Mouse (Mus musculus): ENCODE results near the gene Mogs. TPM values are rescaled to one million over a fixed set of nuclear protein-coding genes. Genes with fewer than 3 reads are reported as not detected.
A peak's percentile ranks its signal among the peaks of the same experiment; 100 is the strongest.

Gene Mogs
- polyA plus RNA-seq, 1 experiment: 6.0 TPM

- Histone ChIP-seq H3K4me1 (ENCODE audit: control insufficient read depth, insufficient read depth, insufficient read length, low read length) (peaks cover 4% of the 10 kb centered on the region; the same call in 1 of the 2 replicates), H3K4me3 (ENCODE audit: insufficient read depth, low read depth, low read length) (peak within 1 kb of the TSS; percentile 89), H3K27ac (replicated peaks; ENCODE audit: low read depth, low read length) (peak within 1 kb of the TSS; percentile 92)
These were observed 6.3 kb upstream of the Mogs start, which contains the start of gene Mrpl53 for GRCm38 (mm10) chr6:83108762-83109668. Mrpl53 (plus strand) TSS chr6:83109040.

- Histone ChIP-seq H3K4me1 (ENCODE audit: control insufficient read depth, insufficient read depth, insufficient read length, low read length) (peaks cover 7% of the 10 kb centered on the region; the same call in 1 of the 2 replicates), H3K4me3 (ENCODE audit: insufficient read depth, low read depth, low read length) (no peak overlapping the region), H3K27ac (replicated peaks; ENCODE audit: low read depth, low read length) (no peak overlapping the region)
These were observed 3.7 kb upstream of the Mogs start for GRCm38 (mm10) chr6:83111510-83112136.

GRCm38 (mm10) chr6:83115682-83116372 lies 531 bp downstream of the Mogs start:
- Histone ChIP-seq H3K4me1 (ENCODE audit: control insufficient read depth, insufficient read depth, insufficient read length, low read length) (peaks cover 8% of the 10 kb centered on the region; the same call in 1 of the 2 replicates), H3K27ac (replicated peaks; ENCODE audit: low read depth, low read length) (no peak overlapping the region), H3K4me3 (ENCODE audit: insufficient read depth, low read depth, low read length) (peak overlapping the region; percentile 89)

- Histone ChIP-seq H3K27ac (replicated peaks; ENCODE audit: low read depth, low read length) (no peak overlapping the region), H3K4me1 (ENCODE audit: control insufficient read depth, insufficient read depth, insufficient read length, low read length) (peaks cover 8% of the 10 kb centered on the region; the same call in 1 of the 2 replicates), H3K4me3 (ENCODE audit: insufficient read depth, low read depth, low read length) (peak overlapping the region; percentile 89)
These were observed 1.3 kb downstream of the Mogs start for GRCm38 (mm10) chr6:83116373-83117164.

GRCm38 (mm10) chr6:83117165-83117438 lies 1.8 kb downstream of the Mogs start:
- Histone ChIP-seq H3K4me3 (ENCODE audit: insufficient read depth, low read depth, low read length) (no peak overlapping the region), H3K27ac (replicated peaks; ENCODE audit: low read depth, low read length) (no peak overlapping the region), H3K4me1 (ENCODE audit: control insufficient read depth, insufficient read depth, insufficient read length, low read length) (peaks cover 8% of the 10 kb centered on the region; the same call in 1 of the 2 replicates)

GRCm38 (mm10) chr6:83117616-83118015 lies 2.3 kb downstream of the Mogs start:
- Histone ChIP-seq H3K4me3 (ENCODE audit: insufficient read depth, low read depth, low read length) (no peak overlapping the region; the same call in 1 of the 2 replicates), H3K27ac (replicated peaks; ENCODE audit: low read depth, low read length) (no peak overlapping the region), H3K4me1 (ENCODE audit: control insufficient read depth, insufficient read depth, insufficient read length, low read length) (peaks cover 8% of the 10 kb centered on the region; the same call in 1 of the 2 replicates)

GRCm38 (mm10) chr6:83118369-83118768 lies 3.1 kb downstream of the Mogs start:
- Histone ChIP-seq H3K4me1 (ENCODE audit: control insufficient read depth, insufficient read depth, insufficient read length, low read length) (peaks cover 8% of the 10 kb centered on the region; the same call in 1 of the 2 replicates), H3K4me3 (ENCODE audit: insufficient read depth, low read depth, low read length) (no peak overlapping the region), H3K27ac (replicated peaks; ENCODE audit: low read depth, low read length) (no peak overlapping the region)

GRCm38 (mm10) chr6:83118825-83119733 lies 3.8 kb downstream of the Mogs start:
- peaks cover 8% of the 10 kb centered on the region; the same call in 1 of the 2 replicates for H3K4me1 ChIP-seq (ENCODE audit: control insufficient read depth, insufficient read depth, insufficient read length, low read length)
- no peak overlapping the region for H3K27ac ChIP-seq (replicated peaks; ENCODE audit: low read depth, low read length)

GRCm38 (mm10) chr6:83119734-83120051 lies 4.4 kb downstream of the Mogs start:
- H3K27ac ChIP-seq (replicated peaks; ENCODE audit: low read depth, low read length): no peak overlapping the region
- no peak overlapping the region; the same call in 1 of the 2 replicates for H3K4me3 ChIP-seq (ENCODE audit: insufficient read depth, low read depth, low read length)
- H3K4me1 ChIP-seq (ENCODE audit: control insufficient read depth, insufficient read depth, insufficient read length, low read length): peaks cover 12% of the 10 kb centered on the region; the same call in 1 of the 2 replicates

More at GRCm38 (mm10) chr6:83118825-83119733, 3.8 kb downstream of the Mogs start:
- no peak overlapping the region for H3K4me3 ChIP-seq (ENCODE audit: insufficient read depth, low read depth, low read length)

GRCm38 (mm10) chr6:83120930-83121862 lies 5.9 kb downstream of the Mogs start, which contains the start of gene Wbp1:
Wbp1 (minus strand) TSS chr6:83121559.
- Histone ChIP-seq H3K4me3 (ENCODE audit: insufficient read depth, low read depth, low read length) (peak within 1 kb of the TSS; percentile 69), H3K4me1 (ENCODE audit: control insufficient read depth, insufficient read depth, insufficient read length, low read length) (peaks cover 8% of the 10 kb centered on the region; the same call in 1 of the 2 replicates), H3K27ac (replicated peaks; ENCODE audit: low read depth, low read length) (no peak within 1 kb of the TSS; the same call in 1 of the 2 replicates)

GRCm38 (mm10) chr6:83121863-83122710 lies 6.8 kb downstream of the Mogs start:
- Histone ChIP-seq H3K27ac (replicated peaks; ENCODE audit: low read depth, low read length) (no peak overlapping the region), H3K4me1 (ENCODE audit: control insufficient read depth, insufficient read depth, insufficient read length, low read length) (peaks cover 8% of the 10 kb centered on the region; the same call in 1 of the 2 replicates), H3K4me3 (ENCODE audit: insufficient read depth, low read depth, low read length) (peak overlapping the region; percentile 66)

- Histone ChIP-seq H3K4me3 (ENCODE audit: insufficient read depth, low read depth, low read length) (no peak overlapping the region), H3K27ac (replicated peaks; ENCODE audit: low read depth, low read length) (no peak overlapping the region), H3K4me1 (ENCODE audit: control insufficient read depth, insufficient read depth, insufficient read length, low read length) (peaks cover 8% of the 10 kb centered on the region; the same call in 1 of the 2 replicates)
These were observed 7.7 kb downstream of the Mogs start for GRCm38 (mm10) chr6:83122961-83123360.

Data from brown adipose tissue, adult 24 weeks (tissue).